20 mouse cellular contexts compared by ENCODE assay signal in the genomic region with DNA sequence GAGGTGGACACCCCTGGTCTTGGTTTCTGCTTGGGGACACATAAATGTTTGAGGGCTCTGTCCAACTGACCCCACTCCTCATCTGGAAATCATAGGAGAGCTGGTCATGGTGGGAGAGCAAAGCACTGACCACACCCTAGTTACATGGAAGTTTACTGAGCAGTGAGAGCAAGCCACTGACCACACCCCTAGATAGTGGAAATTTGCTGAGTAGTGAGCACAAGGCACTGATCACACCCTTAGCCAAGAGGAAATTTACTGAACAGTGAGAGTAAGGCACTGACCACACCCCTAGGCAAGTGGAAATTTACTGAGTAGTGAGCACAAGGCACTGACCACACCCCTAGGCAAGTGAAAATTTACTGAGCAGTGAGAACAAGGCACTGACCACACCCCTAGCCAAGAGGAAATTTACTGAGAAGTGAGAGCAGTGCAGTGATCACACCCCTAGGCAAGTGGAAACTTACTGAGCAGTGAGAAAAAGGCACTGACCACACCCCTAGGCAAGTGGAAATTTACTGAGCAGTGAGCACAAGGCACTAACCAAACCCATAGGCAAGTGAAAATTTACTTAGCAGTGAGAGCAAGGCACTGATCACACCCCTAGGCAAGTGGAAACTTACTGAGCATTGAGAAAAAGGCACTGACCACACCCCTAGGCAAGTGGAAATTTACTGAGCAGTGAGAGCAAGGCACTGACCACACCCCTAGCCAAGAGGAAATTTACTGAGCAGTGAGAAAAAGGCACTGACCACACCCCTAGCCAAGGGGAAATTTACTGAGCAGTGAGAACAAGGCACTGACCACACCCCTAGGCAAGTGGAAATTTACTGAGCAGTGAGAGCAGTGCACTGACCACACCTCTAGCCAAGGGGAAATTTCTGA. TPM values are rescaled to one million over a fixed set of nuclear protein-coding genes. Genes with fewer than 3 reads are reported as not detected.
DNase-seq lines count a peak whose midpoint lies in the region; ATAC-seq and TF ChIP-seq lines count a peak whose summit lies in the region.
"Had no signal": no experiment of that assay in that cellular context is flagged by ENCODE, and none has a peak within 500 bp of the region (broad histone marks: within the 10 kb centered on the region; RNA-seq: fewer than 3 reads in every experiment).

No protein-coding gene starts in this region.

- TF ChIP-seq EP300 in ES-Bruce4 (IDR thresholded peaks at IDR 0.05; ENCODE audit: insufficient read depth, low read depth, low read length) = no peak

- peak; percentile 52 for ATAC-seq in megakaryocyte-erythroid progenitor cell, adult 5-6 weeks (replicated peaks; ENCODE audit: low FRiP score, low TSS enrichment, poor library complexity, severe bottlenecking)
- ATAC-seq in midbrain, embryonic 16.5 days = no peak
- ATAC-seq: forebrain, embryonic 13.5 days; hindbrain, postnatal 0 days had no signal

- peak overlapping the region; percentile 84 for H3K27ac ChIP-seq in ES-Bruce4 (ENCODE audit: insufficient read depth, low read length)
- no peak overlapping the region for H3K27ac ChIP-seq in midbrain, embryonic 16.5 days (ENCODE audit: low read length)
- H3K27ac ChIP-seq in layer of hippocampus, adult 2 months = no peak overlapping the region
- H3K27ac ChIP-seq: embryonic facial prominence, embryonic 13.5 days; forebrain, embryonic 13.5 days; hindbrain, postnatal 0 days; limb, embryonic 10.5 days; liver, embryonic 13.5 days; neural tube, embryonic 15.5 days had no signal

- H3K27me3 ChIP-seq in ES-Bruce4 (ENCODE audit: control insufficient read depth, insufficient read depth, low read length, poor library complexity, severe bottlenecking) = no peaks in the 10 kb centered on the region
- H3K27me3 ChIP-seq in midbrain, embryonic 16.5 days (ENCODE audit: control insufficient read depth, insufficient read depth, low read depth, low read length) = no peaks in the 10 kb centered on the region
- H3K27me3 ChIP-seq: embryonic facial prominence, embryonic 13.5 days; forebrain, embryonic 13.5 days; liver, embryonic 13.5 days; neural tube, embryonic 15.5 days had no signal

- peak; percentile 82 for DNase-seq in 416B (ENCODE audit: low read depth)
- peak; percentile 9 for DNase-seq in c-Kit-negative CD71-positive TER-119-positive erythroid progenitor cells, embryonic 14.5 days (ENCODE audit: low read depth, low spot score)
- DNase-seq in urinary bladder, adult 2 months (ENCODE audit: low spot score) = no peak
- no peak for DNase-seq in layer of hippocampus, adult 2 months (ENCODE audit: low spot score in 2 of 2)
- no peak for DNase-seq in layer of hippocampus, adult 18-20 months (ENCODE audit: low spot score in 2 of 2)
- DNase-seq: adrenal gland, adult 8-10 months; cerebellum, postnatal 25 days; heart, adult 18-20 months; liver, embryonic 13.5 days; lung, postnatal 4 days; right cerebral cortex, adult 18-20 months; thymus, adult 18-20 months had no signal

- TF ChIP-seq CTCF in ES-Bruce4 (IDR thresholded peaks at IDR 0.05; ENCODE audit: low read depth, low read length) = no peak
- TF ChIP-seq CTCF in layer of hippocampus, adult 2 months (conservative IDR thresholded peaks at IDR 0.05) = no peak

- no peak overlapping the region for H3K4me3 ChIP-seq in ES-Bruce4 (ENCODE audit: low read depth, low read length)
- H3K4me3 ChIP-seq in midbrain, embryonic 16.5 days (ENCODE audit: low read depth, low read length) = no peak overlapping the region
- no peak overlapping the region for H3K4me3 ChIP-seq in layer of hippocampus, adult 2 months
- H3K4me3 ChIP-seq: embryonic facial prominence, embryonic 13.5 days; forebrain, embryonic 13.5 days; limb, embryonic 10.5 days; liver, embryonic 13.5 days; neural tube, embryonic 15.5 days had no signal

- no peak overlapping the region for H3K4me2 ChIP-seq in midbrain, embryonic 16.5 days (ENCODE audit: low read length)
- H3K4me2 ChIP-seq: embryonic facial prominence, embryonic 13.5 days; forebrain, embryonic 13.5 days; liver, embryonic 13.5 days; neural tube, embryonic 15.5 days had no signal

- no peaks in the 10 kb centered on the region; the same call in 1 of the 2 replicates for H3K9me3 ChIP-seq in ES-Bruce4 (replicated peaks; ENCODE audit: control insufficient read depth, insufficient read depth, low read length, poor library complexity, severe bottlenecking)
- no peaks in the 10 kb centered on the region for H3K9me3 ChIP-seq in midbrain, embryonic 16.5 days (replicated peaks; ENCODE audit: control insufficient read depth, low read length, poor library complexity, severe bottlenecking)
- H3K9me3 ChIP-seq: embryonic facial prominence, embryonic 13.5 days; forebrain, embryonic 13.5 days; limb, embryonic 10.5 days; liver, embryonic 13.5 days; neural tube, embryonic 15.5 days had no signal

- TF ChIP-seq POLR2A in ES-Bruce4 (IDR thresholded peaks at IDR 0.05; ENCODE audit: insufficient read depth, low read length) = no peak

- H3K9ac ChIP-seq in ES-Bruce4 (ENCODE audit: low read depth, poor library complexity, severe bottlenecking) = no peak overlapping the region
- H3K9ac ChIP-seq in midbrain, embryonic 16.5 days (ENCODE audit: low read depth, low read length) = no peak overlapping the region
- H3K9ac ChIP-seq: embryonic facial prominence, embryonic 13.5 days; forebrain, embryonic 13.5 days; liver, embryonic 13.5 days; neural tube, embryonic 15.5 days had no signal

- H3K4me1 ChIP-seq in ES-Bruce4 (ENCODE audit: control insufficient read depth, insufficient read depth, low read length) = no peaks in the 10 kb centered on the region
- H3K4me1 ChIP-seq in midbrain, embryonic 16.5 days (ENCODE audit: control insufficient read depth, insufficient read depth, low read length) = no peaks in the 10 kb centered on the region
- H3K4me1 ChIP-seq: embryonic facial prominence, embryonic 13.5 days; forebrain, embryonic 13.5 days; neural tube, embryonic 15.5 days had no signal

- H3K36me3 ChIP-seq in ES-Bruce4 (ENCODE audit: control insufficient read depth, insufficient read depth, low read length, poor library complexity, severe bottlenecking) = no peaks in the 10 kb centered on the region
- H3K36me3 ChIP-seq in midbrain, embryonic 16.5 days (ENCODE audit: control insufficient read depth, insufficient read depth, low read length) = no peaks in the 10 kb centered on the region
- H3K36me3 ChIP-seq: embryonic facial prominence, embryonic 13.5 days; limb, embryonic 10.5 days; liver, embryonic 13.5 days; neural tube, embryonic 15.5 days had no signal

RNA-seq across cellular contexts. Expression of a gene that starts 17.2 kb away (rescaled TPM):
- 6.1 and 9.2 TPM in 2 replicates for polyA plus RNA-seq in ES-Bruce4 (2011; ENCODE audit: insufficient read depth, insufficient read length, low read depth, missing spikeins)
- 3.0 and 6.0 TPM in 2 replicates for total RNA-seq in megakaryocyte-erythroid progenitor cell, adult 5-6 weeks (2014; fragmentation: Nextera tagmentation)
- total RNA-seq in megakaryocyte-erythroid progenitor cell, adult 5-6 weeks (2017) = 0.08 and 2.7 TPM in 2 replicates
- polyA plus RNA-seq in midbrain, embryonic 16.5 days (2015; fragmentation: Nextera tagmentation; extraction: Ambion mirVana) = 3.3 and 3.8 TPM in 2 replicates
- polyA plus RNA-seq in urinary bladder, adult 2 months (2012; rRNA removed) = 8.3 and 9.4 TPM in 2 replicates
- 1 to 10 TPM; 2.6 to 2.8 TPM for total RNA-seq in layer of hippocampus, adult 2 months (2021)
- 1 to 10 TPM; 1.4 to 2.4 TPM for total RNA-seq in layer of hippocampus, adult 18-20 months (2021)

RNA-seq across cellular contexts. Expression of a gene that starts 19.0 kb away (rescaled TPM):
- 3.3 and 4.4 TPM in 2 replicates for polyA plus RNA-seq in ES-Bruce4 (2011; ENCODE audit: insufficient read depth, insufficient read length, low read depth, missing spikeins)
- total RNA-seq in megakaryocyte-erythroid progenitor cell, adult 5-6 weeks (2014; fragmentation: Nextera tagmentation) = not detected in 2 replicates
- 0.80 TPM in 1 of 2 replicates, not detected in the other for total RNA-seq in megakaryocyte-erythroid progenitor cell, adult 5-6 weeks (2017)
- polyA plus RNA-seq in midbrain, embryonic 16.5 days (2015; fragmentation: Nextera tagmentation; extraction: Ambion mirVana) = 0.72 and 0.90 TPM in 2 replicates
- polyA plus RNA-seq in urinary bladder, adult 2 months (2012; rRNA removed) = 5.6 and 6.8 TPM in 2 replicates
- 1 to 10 TPM; 1.3 to 1.6 TPM for total RNA-seq in layer of hippocampus, adult 2 months (2021)
- total RNA-seq in layer of hippocampus, adult 18-20 months (2021) = under 1 TPM; 0.71 to 0.92 TPM

RNA-seq across cellular contexts. Expression of a gene that starts 38.1 kb away (rescaled TPM):
- polyA plus RNA-seq in ES-Bruce4 (2011; ENCODE audit: insufficient read depth, insufficient read length, low read depth, missing spikeins) = not detected in 2 replicates
- total RNA-seq in megakaryocyte-erythroid progenitor cell, adult 5-6 weeks (2014; fragmentation: Nextera tagmentation) = 1.1 and 1.4 TPM in 2 replicates
- 0.42 and 1.1 TPM in 2 replicates for total RNA-seq in megakaryocyte-erythroid progenitor cell, adult 5-6 weeks (2017)
- 0.16 and 0.24 TPM in 2 replicates for polyA plus RNA-seq in midbrain, embryonic 16.5 days (2015; fragmentation: Nextera tagmentation; extraction: Ambion mirVana)
- 1.4 and 1.6 TPM in 2 replicates for polyA plus RNA-seq in urinary bladder, adult 2 months (2012; rRNA removed)
- total RNA-seq in layer of hippocampus, adult 2 months (2021) = not detected
- under 1 TPM in 1 of 2 experiments, not detected in 1; 0.13 TPM for total RNA-seq in layer of hippocampus, adult 18-20 months (2021)

Comparison
In these comparisons a context has a peak if more than half of its experiments do, and no peak if none do; other contexts are left out.
1. DNase-seq: peak in 416B (single experiment) and c-Kit-negative CD71-positive TER-119-positive erythroid progenitor cells, embryonic 14.5 days (single experiment); none in urinary bladder, adult 2 months (single experiment), layer of hippocampus, adult 2 months (0 of 2) and layer of hippocampus, adult 18-20 months (0 of 2).